Mouse (Mus musculus): ENCODE results near the gene Ntn3. TPM values are rescaled to one million over a fixed set of nuclear protein-coding genes. Genes with fewer than 3 reads are reported as not detected.
A peak's percentile ranks its signal among the peaks of the same experiment; 100 is the strongest.

Ntn3 gene
- polyA plus RNA-seq (2014; fragmentation: Nextera tagmentation; extraction: Ambion mirVana): 4.0 and 4.7 TPM in 2 replicates

DNA sequence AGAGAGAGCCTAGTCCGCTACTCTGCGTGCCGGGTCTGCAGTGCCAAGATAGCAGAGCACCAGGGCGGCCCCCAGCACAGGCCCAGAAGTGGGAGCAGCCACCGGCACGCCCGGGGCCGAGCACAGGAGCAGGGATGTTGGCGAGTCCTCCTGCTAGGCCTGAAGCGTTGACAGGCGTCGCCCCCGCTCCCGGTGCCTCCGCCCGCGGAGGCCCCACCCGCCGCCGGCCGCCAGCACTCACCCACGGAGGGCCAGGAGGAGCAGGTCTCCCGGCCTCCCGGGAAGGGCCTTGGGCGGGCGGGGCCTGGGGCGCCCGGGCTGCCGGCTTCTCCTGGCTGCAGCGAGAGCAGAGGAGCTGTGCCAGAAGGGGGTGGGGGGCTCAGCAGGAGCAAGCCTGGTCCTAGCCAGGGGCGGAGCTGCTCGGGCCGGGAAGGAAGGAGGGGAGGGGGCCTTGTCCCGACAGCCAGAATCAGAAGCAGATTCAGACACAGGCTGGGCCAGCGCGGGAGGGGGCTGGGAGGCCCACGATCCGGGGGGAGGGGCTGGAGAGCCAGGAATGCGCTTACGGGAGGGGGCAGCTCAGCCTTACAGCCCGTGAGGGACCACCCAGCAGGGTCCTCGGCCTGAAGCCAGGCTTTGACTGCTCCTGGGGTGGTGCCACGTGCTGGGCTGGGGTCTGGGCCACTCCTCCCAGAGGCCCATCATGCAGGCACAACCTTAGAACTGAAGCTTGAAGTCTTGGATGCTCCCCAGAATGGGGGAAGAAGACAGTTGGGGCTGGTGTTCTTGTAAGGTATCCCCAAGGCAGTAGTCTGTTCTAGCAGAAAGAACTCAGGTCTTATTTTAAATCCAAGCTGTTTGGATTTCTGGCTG lies at the start of gene Ntn3:
Gene Ntn3, minus strand, starts transcription at position 489 of the 873 bp plus-strand sequence.
- 1% methylated on average over 34 of the region's 43 CpGs for WGBS

DNA sequence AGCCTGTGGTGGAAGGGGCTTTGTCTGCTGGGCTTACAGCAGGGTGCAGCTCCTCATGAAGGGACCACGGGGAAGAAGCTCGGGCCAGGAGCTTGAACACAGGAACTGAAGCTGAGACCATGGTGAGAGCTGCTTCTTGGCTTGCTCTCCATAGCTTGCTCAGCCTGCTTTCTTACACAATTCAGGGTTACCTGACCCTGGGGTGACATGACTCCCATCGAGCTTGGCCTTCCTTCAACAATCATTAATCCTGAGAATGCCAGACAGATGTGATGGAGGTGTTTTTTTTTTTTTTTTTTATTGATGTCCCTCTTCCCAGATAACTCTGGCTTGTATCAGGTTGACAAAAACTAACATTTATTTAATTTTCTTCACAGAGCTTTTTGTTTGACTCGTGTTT lies 49.6 kb upstream of the Ntn3 start:
- WGBS: 63% methylated on average over 4 of the region's 4 CpGs
- Histone ChIP-seq H3K9me3 (ENCODE audit: control insufficient read depth, low read length) (no peaks in the 10 kb centered on the region), H3K36me3 (ENCODE audit: control insufficient read depth, insufficient read depth, low read length) (no peaks in the 10 kb centered on the region), H3K4me3 (ENCODE audit: low read depth, low read length) (no peak overlapping the region), H3K9ac (ENCODE audit: low read length) (no peak overlapping the region), H3K27ac (ENCODE audit: low read depth, low read length) (no peak overlapping the region), H3K4me1 (ENCODE audit: control insufficient read depth, insufficient read depth, low read length) (no peaks in the 10 kb centered on the region), H3K4me2 (ENCODE audit: low read depth) (no peak overlapping the region), H3K27me3 (ENCODE audit: control insufficient read depth, insufficient read depth, low read length) (no peaks in the 10 kb centered on the region)
- no peak for DNase-seq (ENCODE audit: low spot score)
- ATAC-seq (ENCODE audit: insufficient read depth, low FRiP score, low TSS enrichment): no peak

More for the DNA sequence above, at the start of gene Ntn3:
- ATAC-seq (ENCODE audit: insufficient read depth, low FRiP score, low TSS enrichment) (peak; percentile 25), DNase-seq (ENCODE audit: low spot score) (peak; percentile 80)
- H3K27ac ChIP-seq (ENCODE audit: low read depth, low read length): peak within 1 kb of the TSS; percentile 61
- H3K9me3 ChIP-seq (ENCODE audit: control insufficient read depth, low read length): no peaks in the 10 kb centered on the region
- peak within 1 kb of the TSS; percentile 93 for H3K4me2 ChIP-seq (ENCODE audit: low read depth)
- H3K9ac ChIP-seq (ENCODE audit: low read length): peak within 1 kb of the TSS; percentile 72
- peaks cover 44% of the 10 kb centered on the region for H3K4me1 ChIP-seq (ENCODE audit: control insufficient read depth, insufficient read depth, low read length)
- no peaks in the 10 kb centered on the region for H3K36me3 ChIP-seq (ENCODE audit: control insufficient read depth, insufficient read depth, low read length)
- peaks cover 20% of the 10 kb centered on the region for H3K27me3 ChIP-seq (ENCODE audit: control insufficient read depth, insufficient read depth, low read length)
- H3K4me3 ChIP-seq (ENCODE audit: low read depth, low read length): peak within 1 kb of the TSS; percentile 44

DNA sequence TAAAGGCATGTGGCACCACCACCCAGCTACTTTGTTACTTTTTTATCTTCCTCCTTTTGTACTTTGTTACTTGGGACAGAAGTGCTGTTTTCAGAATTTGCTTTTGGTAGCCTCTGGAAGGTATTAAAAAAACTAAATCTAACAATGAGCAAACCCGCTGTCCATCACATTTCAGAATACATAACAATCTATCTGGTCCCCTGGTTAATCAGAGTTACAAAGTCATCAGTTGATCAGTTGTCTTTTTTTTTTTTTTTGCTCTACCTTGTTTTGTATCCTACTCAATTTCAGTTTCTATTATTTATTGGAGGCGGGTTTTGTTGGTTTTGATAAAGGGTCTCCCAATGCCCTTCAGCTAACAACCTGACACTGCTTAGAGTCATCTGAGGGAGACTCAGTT lies 43.0 kb upstream of the Ntn3 start:
- Histone ChIP-seq H3K4me2 (ENCODE audit: low read depth) (no peak overlapping the region), H3K9ac (ENCODE audit: low read length) (no peak overlapping the region), H3K27me3 (ENCODE audit: control insufficient read depth, insufficient read depth, low read length) (no peaks in the 10 kb centered on the region), H3K27ac (ENCODE audit: low read depth, low read length) (no peak overlapping the region), H3K36me3 (ENCODE audit: control insufficient read depth, insufficient read depth, low read length) (peaks cover 8% of the 10 kb centered on the region), H3K9me3 (ENCODE audit: control insufficient read depth, low read length) (no peaks in the 10 kb centered on the region), H3K4me1 (ENCODE audit: control insufficient read depth, insufficient read depth, low read length) (peaks cover 12% of the 10 kb centered on the region; the same call in 1 of the 2 replicates), H3K4me3 (ENCODE audit: low read depth, low read length) (no peak overlapping the region)
- ATAC-seq (ENCODE audit: insufficient read depth, low FRiP score, low TSS enrichment) (no peak), DNase-seq (ENCODE audit: low spot score) (no peak)
- 95% methylated on average over 2 of the region's 2 CpGs for WGBS

DNA sequence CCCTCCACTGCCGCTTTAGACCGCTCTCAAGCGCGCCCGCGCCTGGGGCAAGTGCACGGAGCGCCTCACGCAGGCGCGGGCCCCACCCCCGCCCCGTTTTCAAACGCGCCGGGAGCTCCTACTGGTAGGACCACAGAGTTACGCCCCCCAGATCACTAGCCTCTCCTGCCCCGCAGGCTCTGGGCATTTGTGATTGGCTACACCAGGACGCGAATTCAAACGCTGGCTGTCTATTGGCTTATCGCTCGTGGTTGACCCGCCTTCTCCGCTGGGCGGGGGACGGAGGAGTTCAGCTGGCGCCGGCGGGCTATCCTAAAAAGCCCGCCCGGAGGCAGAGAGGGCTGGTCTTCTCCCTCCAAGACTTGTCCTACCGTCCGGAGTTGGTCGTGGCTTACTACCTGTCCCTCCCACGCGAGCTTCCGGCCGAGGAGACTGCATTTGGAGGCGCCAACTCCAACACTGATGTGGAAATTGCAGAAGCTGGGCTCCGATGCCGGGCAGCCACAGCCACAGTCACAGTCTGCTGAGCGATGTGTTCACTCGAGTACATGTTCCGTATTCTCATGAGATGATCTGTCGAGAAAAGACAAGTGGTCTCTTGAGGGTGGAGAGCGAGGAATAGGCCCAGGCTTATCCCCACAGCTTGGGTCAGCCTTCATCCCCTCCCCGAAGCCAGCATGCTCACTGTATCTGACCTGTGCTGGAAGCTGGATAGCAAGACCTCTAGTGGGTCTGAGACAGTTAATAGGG lies 42.2 kb upstream of the Ntn3 start, which contains the start of gene Ccnf:
Gene Ccnf, minus strand, starts transcription at position 165 of the 750 bp plus-strand sequence.
- H3K9ac ChIP-seq (ENCODE audit: low read length): peak within 1 kb of the TSS; percentile 89
- under 1% methylated on average over 48 of the region's 48 CpGs for WGBS
- H3K4me3 ChIP-seq (ENCODE audit: low read depth, low read length): peak within 1 kb of the TSS; percentile 77
- peaks cover 8% of the 10 kb centered on the region for H3K36me3 ChIP-seq (ENCODE audit: control insufficient read depth, insufficient read depth, low read length)
- peak within 1 kb of the TSS; percentile 62 for H3K4me2 ChIP-seq (ENCODE audit: low read depth)
- peak; percentile 100 for ATAC-seq (ENCODE audit: insufficient read depth, low FRiP score, low TSS enrichment)
- peak within 1 kb of the TSS; percentile 78 for H3K27ac ChIP-seq (ENCODE audit: low read depth, low read length)
- H3K4me1 ChIP-seq (ENCODE audit: control insufficient read depth, insufficient read depth, low read length): peaks cover 12% of the 10 kb centered on the region; the same call in 1 of the 2 replicates
- H3K9me3 ChIP-seq (ENCODE audit: control insufficient read depth, low read length): no peaks in the 10 kb centered on the region
- peak; percentile 97 for DNase-seq (ENCODE audit: low spot score)
- no peaks in the 10 kb centered on the region for H3K27me3 ChIP-seq (ENCODE audit: control insufficient read depth, insufficient read depth, low read length)

DNA sequence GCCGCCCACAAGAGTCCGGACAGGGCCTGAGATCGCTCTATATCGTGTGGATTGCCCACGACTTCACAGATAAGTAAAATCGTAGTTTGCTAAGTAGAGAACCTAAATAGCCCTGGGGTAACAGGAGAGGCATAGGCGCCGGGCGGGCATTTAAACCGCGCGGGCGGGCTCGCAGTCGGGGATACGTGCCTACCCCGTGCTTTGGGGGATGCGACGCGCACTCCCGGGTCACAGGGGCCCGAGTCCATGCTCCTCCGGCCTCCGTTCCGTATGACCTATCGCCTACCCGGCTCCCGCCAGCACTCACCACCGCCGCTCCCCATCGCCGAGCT lies 41.6 kb upstream of the Ntn3 start:
- ATAC-seq (ENCODE audit: insufficient read depth, low FRiP score, low TSS enrichment) (no peak), DNase-seq (ENCODE audit: low spot score) (no peak)
- no peaks in the 10 kb centered on the region for H3K27me3 ChIP-seq (ENCODE audit: control insufficient read depth, insufficient read depth, low read length)
- no peaks in the 10 kb centered on the region for H3K9me3 ChIP-seq (ENCODE audit: control insufficient read depth, low read length)
- H3K27ac ChIP-seq (ENCODE audit: low read depth, low read length): peak overlapping the region; percentile 53; the same call in 1 of the 2 replicates
- H3K36me3 ChIP-seq (ENCODE audit: control insufficient read depth, insufficient read depth, low read length): peaks cover 11% of the 10 kb centered on the region
- H3K4me1 ChIP-seq (ENCODE audit: control insufficient read depth, insufficient read depth, low read length): peaks cover 12% of the 10 kb centered on the region; the same call in 1 of the 2 replicates
- WGBS: under 1% methylated on average over 32 of the region's 32 CpGs
- peak overlapping the region; percentile 62 for H3K4me2 ChIP-seq (ENCODE audit: low read depth)
- peak overlapping the region; percentile 89 for H3K9ac ChIP-seq (ENCODE audit: low read length)
- peak overlapping the region; percentile 77 for H3K4me3 ChIP-seq (ENCODE audit: low read depth, low read length)

DNA sequence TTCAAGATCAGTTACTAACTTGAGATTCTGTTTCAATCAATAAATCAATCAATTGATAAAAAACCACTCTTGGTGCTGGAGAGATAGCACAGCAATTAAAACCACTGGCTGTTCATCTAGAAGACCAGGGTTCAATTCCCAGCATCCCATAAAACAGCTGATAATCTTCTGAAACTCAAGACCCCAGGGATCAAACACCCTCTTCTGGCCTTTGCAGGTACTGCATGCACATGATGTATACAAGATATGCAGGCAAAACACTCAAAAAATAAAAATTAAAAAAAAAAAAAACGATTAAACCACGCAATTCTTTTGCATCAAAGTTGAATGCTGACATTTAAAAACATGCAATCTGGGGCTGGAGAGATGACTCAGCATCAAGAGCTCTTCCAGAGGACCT lies 39.3 kb upstream of the Ntn3 start:
- no peaks in the 10 kb centered on the region for H3K27me3 ChIP-seq (ENCODE audit: control insufficient read depth, insufficient read depth, low read length)
- 97% methylated on average over 2 of the region's 2 CpGs for WGBS
- H3K4me3 ChIP-seq (ENCODE audit: low read depth, low read length): no peak overlapping the region
- ATAC-seq (ENCODE audit: insufficient read depth, low FRiP score, low TSS enrichment) (no peak), DNase-seq (ENCODE audit: low spot score) (no peak)
- H3K4me1 ChIP-seq (ENCODE audit: control insufficient read depth, insufficient read depth, low read length): peaks cover 12% of the 10 kb centered on the region; the same call in 1 of the 2 replicates
- H3K36me3 ChIP-seq (ENCODE audit: control insufficient read depth, insufficient read depth, low read length): peaks cover 28% of the 10 kb centered on the region
- no peak overlapping the region for H3K27ac ChIP-seq (ENCODE audit: low read depth, low read length)
- no peaks in the 10 kb centered on the region for H3K9me3 ChIP-seq (ENCODE audit: control insufficient read depth, low read length)
- H3K9ac ChIP-seq (ENCODE audit: low read length): no peak overlapping the region
- H3K4me2 ChIP-seq (ENCODE audit: low read depth): no peak overlapping the region

DNA sequence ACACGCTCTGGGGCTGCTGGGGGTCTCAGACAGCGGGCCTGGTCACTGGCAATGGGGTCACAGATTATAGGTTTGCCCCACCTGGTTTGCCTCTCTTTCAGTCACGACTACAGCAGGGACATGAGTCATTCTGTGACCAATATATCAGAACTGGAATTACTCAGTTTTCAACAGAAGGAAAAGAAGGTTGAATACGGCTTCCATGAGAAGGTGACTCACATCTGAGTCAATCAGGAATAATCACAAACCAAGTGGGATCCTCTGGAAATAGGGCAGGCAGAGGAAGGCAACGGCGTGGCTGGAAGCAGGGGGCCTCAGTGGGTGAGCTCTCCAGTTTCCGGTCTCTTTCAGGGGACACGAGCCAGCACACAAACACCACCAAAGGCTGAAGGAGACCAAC lies 34.7 kb upstream of the Ntn3 start:
- ATAC-seq (ENCODE audit: insufficient read depth, low FRiP score, low TSS enrichment) (no peak), DNase-seq (ENCODE audit: low spot score) (no peak)
- no peak overlapping the region for H3K4me2 ChIP-seq (ENCODE audit: low read depth)
- H3K4me1 ChIP-seq (ENCODE audit: control insufficient read depth, insufficient read depth, low read length): no peaks in the 10 kb centered on the region
- H3K9ac ChIP-seq (ENCODE audit: low read length): no peak overlapping the region
- no peaks in the 10 kb centered on the region for H3K9me3 ChIP-seq (ENCODE audit: control insufficient read depth, low read length)
- no peak overlapping the region for H3K4me3 ChIP-seq (ENCODE audit: low read depth, low read length)
- 96% methylated on average over 8 of the region's 8 CpGs for WGBS
- H3K27me3 ChIP-seq (ENCODE audit: control insufficient read depth, insufficient read depth, low read length): no peaks in the 10 kb centered on the region
- H3K27ac ChIP-seq (ENCODE audit: low read depth, low read length): no peak overlapping the region
- peaks cover 45% of the 10 kb centered on the region for H3K36me3 ChIP-seq (ENCODE audit: control insufficient read depth, insufficient read depth, low read length)

DNA sequence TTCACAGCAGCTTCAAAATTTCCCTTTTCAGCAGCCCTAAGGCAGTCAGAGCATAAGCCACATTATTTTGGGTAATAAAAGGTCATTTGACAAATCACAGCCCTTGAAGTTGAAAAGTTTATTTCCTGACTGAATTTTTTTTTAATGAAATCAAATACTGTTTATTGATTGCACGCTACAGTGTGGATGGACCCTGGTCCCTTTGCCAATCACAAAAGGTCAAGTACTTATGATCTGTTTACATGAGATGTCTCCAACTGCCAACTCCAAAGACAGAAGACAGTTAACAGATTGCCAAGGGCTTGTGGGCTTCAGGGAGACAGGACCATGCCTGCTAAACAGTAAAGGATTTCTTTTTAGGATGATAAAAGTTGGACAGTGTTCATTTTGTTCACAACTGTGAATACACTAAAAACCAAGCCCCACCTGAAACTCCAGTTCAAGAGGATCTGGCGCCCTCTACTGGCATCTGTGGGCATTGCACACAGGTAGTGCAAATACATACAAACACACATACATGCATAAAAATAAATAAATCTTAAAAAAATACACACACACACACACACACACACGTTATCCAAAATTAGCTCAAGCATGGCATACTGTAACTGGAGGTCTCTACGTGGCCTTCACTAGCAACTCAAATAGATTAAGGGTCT lies 34.1 kb upstream of the Ntn3 start:
- Histone ChIP-seq H3K36me3 (ENCODE audit: control insufficient read depth, insufficient read depth, low read length) (peaks cover 41% of the 10 kb centered on the region), H3K4me3 (ENCODE audit: low read depth, low read length) (no peak overlapping the region), H3K27ac (ENCODE audit: low read depth, low read length) (no peak overlapping the region), H3K4me1 (ENCODE audit: control insufficient read depth, insufficient read depth, low read length) (no peaks in the 10 kb centered on the region), H3K27me3 (ENCODE audit: control insufficient read depth, insufficient read depth, low read length) (no peaks in the 10 kb centered on the region), H3K4me2 (ENCODE audit: low read depth) (no peak overlapping the region), H3K9me3 (ENCODE audit: control insufficient read depth, low read length) (no peaks in the 10 kb centered on the region), H3K9ac (ENCODE audit: low read length) (no peak overlapping the region)
- 84% methylated on average over 4 of the region's 4 CpGs for WGBS
- no peak for ATAC-seq (ENCODE audit: insufficient read depth, low FRiP score, low TSS enrichment)
- DNase-seq (ENCODE audit: low spot score): peak; percentile 35
